Mouse (Mus musculus) kidney, embryonic 15.5 days (tissue): ENCODE results near the gene Ebp. TPM values are rescaled to one million over a fixed set of nuclear protein-coding genes. Genes with fewer than 3 reads are reported as not detected.

Experiments used
- ATAC-seq: fragments of 200-750 bp; cut with Nextera tagmentation; replicated peaks from 2 replicates; pipeline ENCODE4 v1.8.0; 2017; ENCODE audit warnings: moderate TSS enrichment; ENCODE audit not compliant: low FRiP score
- H3K27ac ChIP-seq: fragments of 300-500 bp; sonication (generic); 2 replicates; pipeline ENCODE4 v1.5.1; 2015; ENCODE audit warnings: mild to moderate bottlenecking, inconsistent platforms
- H3K27me3 ChIP-seq: fragments of 300-500 bp; sonication (generic); 2 replicates; pipeline ENCODE4 v1.6.1; 2015; ENCODE audit warnings: inconsistent platforms
- H3K36me3 ChIP-seq: fragments of 300-500 bp; sonication (generic); 2 replicates; pipeline ENCODE4 v1.6.1; 2015; ENCODE audit warnings: inconsistent platforms
- H3K4me1 ChIP-seq: fragments of 300-500 bp; sonication (generic); 2 replicates; pipeline ENCODE4 v1.6.1; 2015; ENCODE audit warnings: inconsistent platforms
- H3K4me2 ChIP-seq: fragments of 300-500 bp; sonication (generic); 2 replicates; pipeline ENCODE4 v1.6.1; 2015; ENCODE audit warnings: moderate library complexity, mild to moderate bottlenecking, inconsistent platforms
- H3K4me3 ChIP-seq: fragments of 300-500 bp; sonication (generic); replicated peaks from 2 replicates; pipeline ENCODE4 v1.5.1; 2015; ENCODE audit warnings: mild to moderate bottlenecking, inconsistent platforms
- H3K9ac ChIP-seq: fragments of 300-500 bp; sonication (generic); 2 replicates; pipeline ENCODE4 v1.6.1; 2015; ENCODE audit warnings: mild to moderate bottlenecking, inconsistent platforms
- H3K9me3 ChIP-seq: fragments of 300-500 bp; sonication (generic); replicated peaks from 2 replicates; pipeline ENCODE4 v1.6.1; 2016; ENCODE audit warnings: inconsistent platforms
- WGBS: fragments of 180-500 bp; shearing (Covaris S2); methylation state at CpG from one replicate; pipeline ENCODE4 v1.1.7; 2015; ENCODE audit warnings: mixed read lengths; 5-methylcytosine and 5-hydroxymethylcytosine counted together
- polyA plus RNA-seq: library from polyadenylated mRNA; unstranded; fragments of >200 nt; fragmentation: Nextera tagmentation; extraction: Ambion mirVana; gene quantifications from 2 replicates; pipeline ENCODE4 v1.2.1, GENCODE M21; 2015

The Ebp gene
- polyA plus RNA-seq, 1 experiment from 2014 or later, result 36.9 TPM

GRCm38 (mm10) chrX:8179646-8180045, 13.7 kb downstream of the Ebp start:
- H3K4me3 ChIP-seq, result no peak overlapping the region
- no peak for ATAC-seq
- 85% methylated on average over 5 of the region's 5 CpGs for WGBS
- H3K4me1 ChIP-seq, result no peaks in the 10 kb centered on the region
- H3K4me2 ChIP-seq, result no peak overlapping the region
- H3K9ac ChIP-seq, result no peak overlapping the region
- no peaks in the 10 kb centered on the region for H3K9me3 ChIP-seq
- H3K36me3 ChIP-seq, result no peaks in the 10 kb centered on the region
- no peaks in the 10 kb centered on the region for H3K27me3 ChIP-seq
- no peak overlapping the region for H3K27ac ChIP-seq

DNA sequence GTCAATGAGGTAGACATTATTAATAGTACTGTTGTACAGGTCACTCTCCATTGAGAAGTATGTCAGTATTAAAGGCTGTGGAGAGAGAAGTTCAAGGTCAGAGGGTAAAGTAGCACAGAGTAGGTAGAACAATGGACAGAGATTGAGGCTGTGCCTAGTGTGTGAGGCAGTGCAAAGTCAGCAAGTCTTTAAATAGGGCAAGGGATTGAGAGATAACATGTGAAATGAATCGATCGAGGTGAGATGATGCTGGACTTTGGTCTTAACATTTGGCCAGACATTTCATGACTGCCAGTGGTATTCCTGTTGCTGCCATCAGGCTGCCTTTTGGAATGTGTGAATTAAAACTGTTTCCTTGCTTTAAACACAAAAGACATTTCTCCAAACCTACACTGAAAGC, 14.4 kb downstream of the Ebp start:
- no peak overlapping the region for H3K9ac ChIP-seq
- 98% methylated on average over 2 of the region's 2 CpGs for WGBS
- no peak for ATAC-seq

GRCm38 (mm10) chrX:8175504-8176385, 17.6 kb downstream of the Ebp start, which contains the start of gene Tbc1d25:
Gene Tbc1d25 (minus strand): TSS chrX:8176181.
- peak within 1 kb of the TSS; percentile 58 for H3K9ac ChIP-seq
- H3K27me3 ChIP-seq, result no peaks in the 10 kb centered on the region
- no peaks in the 10 kb centered on the region for H3K4me1 ChIP-seq
- ATAC-seq, result peak; percentile 96
- H3K4me3 ChIP-seq, result peak within 1 kb of the TSS; percentile 69
- peak within 1 kb of the TSS; percentile 61 for H3K4me2 ChIP-seq
- H3K36me3 ChIP-seq, result 0 out of 2 replicates have a peak, but pooled peaks cover 6% of the 10 kb centered on the region
- 20% methylated on average over 50 of the region's 56 CpGs for WGBS
- no peaks in the 10 kb centered on the region for H3K9me3 ChIP-seq
- H3K27ac ChIP-seq, result 0 out of 2 replicates have a peak within 1 kb of the TSS, but pooled peaks have one; percentile 54

More for the DNA sequence above, 14.4 kb downstream of the Ebp start:
- no peaks in the 10 kb centered on the region for H3K9me3 ChIP-seq
- no peak overlapping the region for H3K27ac ChIP-seq
- no peaks in the 10 kb centered on the region for H3K36me3 ChIP-seq
- no peaks in the 10 kb centered on the region for H3K4me1 ChIP-seq
- H3K27me3 ChIP-seq, result no peaks in the 10 kb centered on the region
- no peak overlapping the region for H3K4me3 ChIP-seq
- no peak overlapping the region for H3K4me2 ChIP-seq

- Histone ChIP-seq H3K4me1 (no peaks in the 10 kb centered on the region), H3K4me2 (peak overlapping the region; percentile 61), H3K36me3 (0 out of 2 replicates have a peak, but pooled peaks cover 6% of the 10 kb centered on the region), H3K27me3 (no peaks in the 10 kb centered on the region), H3K4me3 (peak overlapping the region; percentile 69), H3K9ac (peak overlapping the region; percentile 58), H3K27ac (no peak overlapping the region), H3K9me3 (no peaks in the 10 kb centered on the region)
- ATAC-seq, result peak; percentile 87; the same call in 1 of the 2 replicates
- 15% methylated on average over 4 of the region's 4 CpGs for WGBS
These were observed 18.2 kb downstream of the Ebp start for GRCm38 (mm10) chrX:8175169-8175503.

DNA sequence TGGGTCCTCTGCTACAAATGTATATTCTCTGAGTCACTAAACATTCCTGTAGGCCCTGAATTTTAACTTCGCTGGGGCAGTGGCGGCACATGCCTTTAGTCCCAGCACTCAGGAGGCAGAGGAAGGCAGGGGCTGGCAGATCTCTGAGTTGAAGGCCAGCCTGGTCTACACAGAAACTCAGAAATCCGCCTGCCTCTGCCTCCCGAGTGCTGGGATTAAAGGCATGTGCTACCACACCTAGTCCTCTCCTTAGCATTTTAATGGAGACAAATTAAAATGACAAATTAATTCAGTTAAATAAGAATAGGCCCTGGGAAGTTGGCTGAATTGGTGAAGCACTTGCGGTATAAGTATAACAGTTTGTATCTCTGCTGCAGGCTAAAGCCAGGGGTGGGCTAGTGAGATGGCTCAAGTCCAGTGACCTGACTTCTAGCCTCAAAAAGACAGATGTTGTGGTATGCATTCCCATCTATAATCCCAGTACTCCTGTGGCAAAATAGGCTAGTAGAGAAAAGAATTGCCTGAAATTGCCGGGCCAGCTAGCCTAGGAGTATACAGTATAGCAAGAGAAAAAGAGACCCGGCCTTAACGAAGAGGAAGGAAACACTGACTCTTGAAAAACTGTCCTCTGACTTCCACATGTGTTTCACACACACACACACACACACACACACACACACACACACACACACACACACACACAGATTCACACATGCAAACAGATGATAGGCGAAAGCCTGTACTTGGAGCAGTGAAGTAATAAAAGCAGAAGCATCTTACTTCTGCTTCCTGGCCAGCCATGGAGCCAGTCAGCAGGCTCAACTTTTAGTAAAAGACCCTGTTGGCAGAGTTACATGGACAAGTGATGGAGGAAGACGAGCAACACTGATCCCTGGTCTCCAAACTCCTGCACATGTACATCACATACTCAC, 25.3 kb downstream of the Ebp start:
- Histone ChIP-seq H3K27me3 (no peaks in the 10 kb centered on the region), H3K9me3 (no peaks in the 10 kb centered on the region), H3K4me1 (no peaks in the 10 kb centered on the region), H3K27ac (no peak overlapping the region), H3K36me3 (0 out of 2 replicates have a peak, but pooled peaks cover 24% of the 10 kb centered on the region), H3K4me3 (no peak overlapping the region), H3K9ac (no peak overlapping the region), H3K4me2 (no peak overlapping the region)
- no peak for ATAC-seq
- WGBS, result 90% methylated on average over 10 of the region's 10 CpGs

- no peak overlapping the region for H3K4me3 ChIP-seq
- H3K4me2 ChIP-seq, result no peak overlapping the region
- H3K9me3 ChIP-seq, result no peaks in the 10 kb centered on the region
- 79% methylated on average over 4 of the region's 4 CpGs for WGBS
- H3K4me1 ChIP-seq, result no peaks in the 10 kb centered on the region
- H3K36me3 ChIP-seq, result 0 out of 2 replicates have a peak, but pooled peaks cover 15% of the 10 kb centered on the region
- no peak overlapping the region for H3K27ac ChIP-seq
- no peak overlapping the region for H3K9ac ChIP-seq
- H3K27me3 ChIP-seq, result no peaks in the 10 kb centered on the region
- ATAC-seq, result no peak
These were observed 28.8 kb downstream of the Ebp start for GRCm38 (mm10) chrX:8164471-8164870.

GRCm38 (mm10) chrX:8163076-8163475, 30.2 kb downstream of the Ebp start:
- Histone ChIP-seq H3K4me3 (no peak overlapping the region), H3K27me3 (no peaks in the 10 kb centered on the region), H3K9me3 (no peaks in the 10 kb centered on the region), H3K36me3 (0 out of 2 replicates have a peak, but pooled peaks cover 4% of the 10 kb centered on the region), H3K4me2 (no peak overlapping the region), H3K4me1 (no peaks in the 10 kb centered on the region), H3K9ac (no peak overlapping the region), H3K27ac (no peak overlapping the region)
- 84% methylated on average over 5 of the region's 5 CpGs for WGBS
- ATAC-seq, result no peak

- no peaks in the 10 kb centered on the region for H3K27me3 ChIP-seq
- no peaks in the 10 kb centered on the region for H3K9me3 ChIP-seq
- H3K4me1 ChIP-seq, result peaks cover 10% of the 10 kb centered on the region
- peaks cover 36% of the 10 kb centered on the region for H3K36me3 ChIP-seq
- H3K4me2 ChIP-seq, result peak within 1 kb of the TSS; percentile 74
- peak; percentile 96 for ATAC-seq
- H3K27ac ChIP-seq, result peak within 1 kb of the TSS; percentile 98
- peak within 1 kb of the TSS; percentile 79 for H3K9ac ChIP-seq
- 10% methylated on average over 61 of the region's 65 CpGs for WGBS
- peak within 1 kb of the TSS; percentile 65 for H3K4me3 ChIP-seq
These were observed 47.9 kb downstream of the Ebp start, which contains the start of gene Rbm3 for GRCm38 (mm10) chrX:8145153-8145991. Gene Rbm3 (minus strand): TSS chrX:8145880.

DNA sequence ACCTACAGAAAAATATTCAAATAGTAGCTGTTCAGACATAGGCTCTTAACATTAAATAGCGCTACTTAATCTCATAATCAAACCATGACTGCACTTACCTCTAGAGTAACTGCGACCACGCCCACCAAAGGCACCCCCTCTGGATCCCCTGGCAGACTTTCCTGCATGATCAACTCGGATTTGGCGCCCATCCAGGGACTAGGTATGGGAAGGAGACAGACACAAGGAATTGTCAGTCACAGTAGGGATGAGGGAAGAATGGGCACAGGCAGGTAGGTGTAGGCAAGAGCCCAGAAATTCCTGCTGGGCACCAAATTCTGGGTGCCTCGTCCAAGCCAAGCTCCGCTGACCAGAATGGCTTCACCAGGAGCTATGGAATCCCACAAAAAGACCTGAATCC, 49.6 kb downstream of the Ebp start:
- ATAC-seq, result no peak
- Histone ChIP-seq H3K4me1 (peaks cover 10% of the 10 kb centered on the region), H3K4me2 (peak overlapping the region; percentile 74), H3K4me3 (peak overlapping the region; percentile 65), H3K36me3 (peaks cover 46% of the 10 kb centered on the region), H3K9ac (peak overlapping the region; percentile 79), H3K27ac (no peak overlapping the region), H3K27me3 (no peaks in the 10 kb centered on the region), H3K9me3 (no peaks in the 10 kb centered on the region)
- WGBS, result 66% methylated on average over 7 of the region's 7 CpGs

DNA sequence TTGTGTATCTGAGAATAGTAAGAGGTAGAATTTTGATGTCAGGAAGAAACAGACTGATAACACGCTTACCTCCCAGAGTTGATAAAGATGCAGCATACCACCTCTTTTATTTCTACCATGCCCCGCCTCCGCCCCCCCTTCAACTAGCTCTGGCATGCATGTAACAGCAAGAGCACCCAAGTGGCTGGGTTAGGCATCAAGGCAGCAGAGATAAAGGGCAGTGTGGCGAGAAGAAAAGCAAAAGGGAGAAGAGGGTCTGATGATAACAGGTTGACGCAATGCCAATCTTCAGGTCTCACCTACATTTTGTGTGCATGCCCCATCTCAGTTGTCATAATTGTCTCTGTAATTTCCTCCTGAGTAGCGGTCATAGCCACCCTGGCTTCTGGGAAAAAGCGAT, 50.4 kb downstream of the Ebp start:
- H3K9ac ChIP-seq, result no peak overlapping the region
- WGBS, result 91% methylated on average over 7 of the region's 7 CpGs
- peak overlapping the region; percentile 12; the same call in 1 of the 2 replicates for H3K4me2 ChIP-seq
- H3K9me3 ChIP-seq, result no peaks in the 10 kb centered on the region
- H3K36me3 ChIP-seq, result peaks cover 54% of the 10 kb centered on the region
- H3K27me3 ChIP-seq, result no peaks in the 10 kb centered on the region
- no peak overlapping the region for H3K4me3 ChIP-seq
- ATAC-seq, result no peak
- peaks cover 10% of the 10 kb centered on the region for H3K4me1 ChIP-seq
- H3K27ac ChIP-seq, result no peak overlapping the region

GRCm38 (mm10) chrX:8141058-8141457, 52.3 kb downstream of the Ebp start:
- ATAC-seq, result no peak
- no peak overlapping the region for H3K4me3 ChIP-seq
- peaks cover 64% of the 10 kb centered on the region for H3K36me3 ChIP-seq
- no peak overlapping the region for H3K4me2 ChIP-seq
- WGBS, result 72% methylated on average over 3 of the region's 3 CpGs
- H3K9me3 ChIP-seq, result no peaks in the 10 kb centered on the region
- no peak overlapping the region for H3K27ac ChIP-seq
- no peak overlapping the region for H3K9ac ChIP-seq
- H3K27me3 ChIP-seq, result no peaks in the 10 kb centered on the region
- H3K4me1 ChIP-seq, result peaks cover 10% of the 10 kb centered on the region
